Mouse (Mus musculus): ENCODE data around the gene Nfkb2.

- TF ChIP-seq EP300 (IDR thresholded peaks at IDR 0.05; ENCODE audit: low read depth in 1 of 2, low read length in 2 of 2) (no peak), CTCF (IDR thresholded peaks at IDR 0.05 in 2 of 3, conservative IDR thresholded peaks at IDR 0.05 in 1 of 3; ENCODE audit: control insufficient read depth in 1 of 3, insufficient read depth in 1 of 3, low read depth in 2 of 3, low read length in 3 of 3, poor library complexity in 1 of 3, severe bottlenecking in 1 of 3) (no peak), POLR2A (IDR thresholded peaks at IDR 0.05; ENCODE audit: control insufficient read depth in 1 of 2, insufficient read depth in 1 of 2, low read depth in 1 of 2, low read length in 2 of 2, poor library complexity in 1 of 2) (no peak), E2F4 (IDR thresholded peaks at IDR 0.05; ENCODE audit: borderline replicate concordance, low read depth, low read length) (no peak), HCFC1 (IDR thresholded peaks at IDR 0.05; ENCODE audit: low read depth, low read length) (peak; percentile 30; the same call in 1 of the 2 replicates), MEF2A (IDR thresholded peaks at IDR 0.05; ENCODE audit: extremely low read depth, insufficient replicate concordance, low read depth, low read length, poor library complexity, severe bottlenecking) (no peak), TAL1 (IDR thresholded peaks at IDR 0.05; ENCODE audit: low read length) (no peak; the same call in 1 of the 2 replicates), USF2 (IDR thresholded peaks at IDR 0.05; ENCODE audit: borderline replicate concordance in 1 of 2, insufficient read depth in 1 of 2, low read depth in 1 of 2, low read length in 2 of 2) (no peak), ZKSCAN1 (IDR thresholded peaks at IDR 0.05; ENCODE audit: low read depth, low read length) (no peak), MAX (IDR thresholded peaks at IDR 0.05; ENCODE audit: low read length) (peak; percentile 48), ETS1 (IDR thresholded peaks at IDR 0.05; ENCODE audit: low read depth, low read length) (no peak)
Measured at GRCm38 (mm10) chr19:46344710-46345419, 40.7 kb downstream of the Nfkb2 start.

Measured in MEL (cell line).